Mouse (Mus musculus) cerebellum, adult 9-11 months (tissue): ENCODE measurements around the gene Cxcr6.
"Not testable (repeated sequence)": the region's sequence is repeated elsewhere in the genome, so short reads cannot be mapped to it uniquely, and the experiment has no call there.

ENCODE experiments used
- DNase-seq: peaks from one replicate; pipeline ENCODE4 v3.0.0; 2022

The Cxcr6 gene

GRCm38 (mm10) chr9:123806267-123806666 lies at the start of gene Cxcr6:
Cxcr6 (plus strand) TSS chr9:123806475.
- no peak for DNase-seq

DNA sequence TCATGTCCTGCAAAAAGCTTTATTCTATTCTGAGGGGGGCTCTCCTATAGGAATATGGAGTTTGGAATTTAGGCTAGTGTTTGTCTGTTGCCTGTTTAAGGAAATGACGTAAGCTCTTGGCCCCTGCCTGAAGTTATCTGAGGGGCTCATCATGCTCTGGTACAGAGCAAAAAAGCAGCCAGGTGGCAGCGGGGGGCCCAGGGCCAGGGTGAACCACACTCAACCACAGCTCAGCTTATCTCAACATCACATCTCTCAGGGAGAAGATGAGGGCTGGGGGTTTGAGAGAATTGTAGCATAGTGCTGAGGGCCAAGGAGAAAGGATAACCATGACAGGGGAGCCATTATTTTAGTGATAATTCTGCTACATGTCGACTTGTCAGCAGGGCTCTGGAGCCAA lies 49.5 kb upstream of the Cxcr6 start:
- DNase-seq = no peak

- DNase-seq = no peak
Observed at GRCm38 (mm10) chr9:123757326-123757725, 48.9 kb upstream of the Cxcr6 start.

- no peak for DNase-seq
Observed at GRCm38 (mm10) chr9:123758156-123758555, 48.1 kb upstream of the Cxcr6 start.

DNA sequence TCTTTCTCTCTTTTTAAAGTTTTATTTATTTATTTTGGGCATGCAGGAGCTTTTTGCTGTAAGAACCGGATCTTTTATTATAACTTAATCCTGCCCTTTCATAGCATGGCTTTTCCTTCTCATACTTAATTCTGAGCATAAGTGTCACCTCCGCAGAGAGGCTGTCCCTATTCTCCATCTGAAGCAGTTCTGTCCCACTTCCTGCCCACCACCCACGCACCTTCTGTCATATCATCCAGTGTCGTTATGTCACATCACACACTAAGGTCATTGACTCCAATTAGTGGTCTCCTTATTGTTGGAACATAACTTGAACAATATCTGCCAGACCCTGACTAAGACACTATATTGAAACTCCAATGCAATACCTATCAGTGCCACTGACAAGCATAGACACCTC lies 47.6 kb upstream of the Cxcr6 start:
- no peak for DNase-seq

GRCm38 (mm10) chr9:123760806-123761205 lies 45.5 kb upstream of the Cxcr6 start:
- no peak for DNase-seq

- no peak for DNase-seq
Observed at GRCm38 (mm10) chr9:123762886-123763285, 43.4 kb upstream of the Cxcr6 start.

- no peak for DNase-seq
Observed at GRCm38 (mm10) chr9:123763771-123764170, 42.5 kb upstream of the Cxcr6 start.

DNA sequence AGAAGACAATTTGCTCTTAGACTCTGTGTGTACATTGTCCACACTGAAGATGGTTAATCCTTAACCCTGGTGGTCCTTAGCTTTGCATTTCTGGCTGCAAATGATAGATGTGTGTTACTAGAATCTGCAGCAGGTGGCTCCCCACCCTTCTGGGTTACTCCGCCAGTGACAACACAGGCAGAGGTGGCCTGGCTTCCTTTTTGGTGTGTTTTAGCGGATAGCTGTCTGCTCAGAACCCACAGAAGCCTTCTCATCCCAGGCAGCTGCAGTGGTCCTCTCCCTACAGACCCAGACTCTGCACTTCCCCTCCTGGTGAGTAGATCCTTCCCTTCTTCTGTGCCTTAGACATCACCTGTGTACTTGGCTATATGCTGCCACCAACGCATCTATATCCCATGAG lies 39.3 kb upstream of the Cxcr6 start:
- DNase-seq = no peak

GRCm38 (mm10) chr9:123768443-123768842 lies 37.8 kb upstream of the Cxcr6 start:
- no peak for DNase-seq

DNA sequence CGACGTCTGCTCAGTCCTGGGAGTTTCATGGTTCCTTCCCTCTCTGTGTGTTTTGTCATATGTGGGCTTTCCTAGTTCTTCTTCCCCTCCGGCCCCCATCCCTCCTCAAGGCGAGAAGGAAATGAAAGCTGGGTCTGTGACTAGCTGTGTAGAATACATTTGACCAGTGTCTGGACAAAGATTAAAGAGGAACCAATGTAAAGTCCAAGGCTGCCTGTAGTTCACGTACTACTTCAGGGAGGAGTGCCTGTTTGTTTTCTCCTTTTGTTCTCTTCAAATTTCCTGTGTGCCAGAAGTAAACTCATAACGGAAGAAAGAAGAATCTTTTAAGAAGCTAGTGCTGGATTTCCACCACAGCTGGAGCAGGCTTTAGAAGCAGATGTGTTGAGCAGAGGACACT lies 36.7 kb upstream of the Cxcr6 start:
- no peak for DNase-seq

DNA sequence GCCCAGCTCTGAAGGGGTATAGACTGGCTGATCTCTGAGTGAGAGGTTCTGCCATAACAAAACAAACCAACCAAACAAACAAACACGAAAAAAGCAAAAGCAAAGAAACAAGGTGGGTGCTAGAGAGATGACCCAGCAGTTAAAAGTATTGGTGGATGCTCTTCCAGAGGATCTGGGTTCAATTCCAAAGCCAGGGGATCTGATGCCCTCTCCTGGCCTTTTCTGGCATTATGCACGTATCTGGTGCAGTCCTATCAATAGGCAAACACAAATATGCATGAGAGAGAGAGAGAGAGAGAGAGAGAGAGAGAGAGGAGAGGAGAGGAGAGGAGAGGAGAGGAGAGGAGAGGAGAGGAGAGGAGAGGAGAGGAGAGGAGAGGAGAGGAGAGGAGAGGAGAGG lies 33.0 kb upstream of the Cxcr6 start:
- DNase-seq = not testable (repeated sequence)

DNA sequence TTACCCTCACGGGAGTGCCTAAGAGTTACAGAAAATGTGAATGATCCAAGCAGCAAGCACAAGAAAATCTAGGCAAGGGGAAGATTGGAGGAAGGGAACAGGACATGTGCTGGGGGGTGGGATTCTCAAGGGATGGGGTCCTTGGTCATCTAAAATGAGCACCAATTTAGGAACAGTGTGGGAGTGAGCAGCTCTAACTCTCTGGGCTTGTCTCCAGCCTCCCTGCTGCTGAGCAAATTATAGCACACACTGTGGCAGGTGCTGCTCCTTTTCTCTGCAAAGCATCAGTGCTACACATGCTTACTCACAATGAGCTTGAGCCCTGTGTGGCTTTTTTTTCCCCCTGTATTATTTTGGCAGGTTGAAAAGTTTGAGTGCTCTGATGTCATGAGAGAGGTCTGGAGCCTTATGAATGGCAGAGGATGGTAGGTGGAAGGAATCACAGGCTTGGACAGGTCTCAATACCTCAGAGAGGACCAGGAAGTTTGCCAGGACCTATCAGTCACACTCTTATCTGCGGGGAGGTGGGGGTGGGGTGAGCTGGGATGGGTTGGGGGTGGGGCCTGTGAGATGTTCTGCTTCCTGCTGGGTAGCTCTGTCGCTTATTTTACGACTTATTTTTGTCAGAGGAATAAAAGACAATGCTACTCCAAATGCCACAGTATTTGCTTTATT lies 17.3 kb upstream of the Cxcr6 start:
- DNase-seq = no peak

DNA sequence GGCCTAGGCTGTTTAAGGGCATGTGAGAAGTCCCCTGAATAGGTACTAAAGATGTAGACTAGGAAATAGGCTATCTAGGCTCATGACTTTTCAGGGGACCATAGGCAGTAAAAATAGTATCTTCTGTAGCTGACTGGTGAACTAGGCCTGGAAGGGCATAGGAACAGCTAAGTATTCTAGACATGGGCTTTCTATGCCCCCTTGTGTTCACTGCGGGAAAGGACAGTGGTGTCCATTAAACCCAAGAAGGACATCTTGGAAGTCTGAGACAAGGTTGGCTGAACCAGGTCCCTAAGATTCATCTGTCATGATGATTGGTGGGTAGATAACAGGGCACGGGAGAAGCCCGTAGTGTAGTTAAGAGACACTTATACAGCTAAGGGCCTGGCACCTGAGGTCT lies 10.1 kb upstream of the Cxcr6 start:
- peak; percentile 17 for DNase-seq

DNA sequence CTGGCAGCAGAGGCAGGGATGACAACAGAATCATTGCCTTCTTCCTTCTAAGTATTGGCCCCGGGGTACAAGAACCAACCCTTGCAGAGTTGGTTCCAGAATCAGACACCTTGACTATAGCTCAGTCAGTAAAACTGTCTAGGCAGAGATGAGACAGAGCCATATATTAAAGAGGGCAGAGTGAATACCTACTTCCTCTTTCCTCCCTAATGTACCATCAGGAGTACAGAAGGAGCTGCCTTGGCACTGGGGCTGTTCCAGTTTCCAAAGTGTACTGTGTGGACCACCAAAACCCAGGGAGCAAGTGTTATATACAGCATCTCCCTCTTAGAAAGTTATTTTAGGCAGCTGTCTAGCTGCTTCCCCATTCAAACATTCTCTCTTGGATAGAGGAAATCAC lies 4.7 kb upstream of the Cxcr6 start:
- no peak for DNase-seq

DNA sequence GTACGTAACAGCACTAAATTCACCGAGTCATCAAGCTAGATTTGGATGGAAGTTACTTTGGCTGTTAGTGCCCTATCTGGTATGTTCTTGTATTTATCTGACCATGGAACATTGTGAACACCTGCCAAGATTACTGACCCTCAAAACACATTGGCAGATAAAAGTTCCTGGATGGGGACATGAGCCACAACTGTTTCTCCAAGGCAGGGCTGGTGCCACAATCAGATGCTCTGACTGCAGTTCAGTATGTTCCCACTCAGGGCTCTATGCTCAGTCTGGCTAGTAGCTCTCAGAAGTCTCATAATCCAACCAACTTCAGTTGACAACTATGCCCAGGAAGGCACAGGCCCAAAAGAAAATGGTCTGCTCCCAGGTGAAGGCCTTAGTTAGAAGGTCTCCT lies 3.9 kb upstream of the Cxcr6 start:
- no peak for DNase-seq

DNA sequence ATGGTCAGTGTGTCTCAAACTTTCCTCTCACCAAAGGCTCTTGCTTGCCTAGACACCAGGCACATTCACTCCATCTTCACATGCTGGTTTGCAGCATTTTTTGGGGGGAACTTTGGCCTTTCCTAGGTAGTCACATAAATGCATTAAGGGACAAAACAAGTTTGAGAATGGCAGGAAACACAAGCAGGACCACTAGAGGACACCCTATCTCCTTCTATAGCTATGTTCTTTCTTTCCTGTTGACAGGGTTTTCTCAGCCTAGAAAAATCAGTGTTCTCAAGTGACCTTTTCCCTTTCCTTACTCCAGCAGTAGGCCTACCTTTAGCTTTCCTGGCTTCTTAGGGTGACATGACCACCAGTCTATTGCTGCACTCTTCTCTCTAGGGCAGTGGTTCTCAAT lies 3.4 kb upstream of the Cxcr6 start:
- DNase-seq = no peak

DNA sequence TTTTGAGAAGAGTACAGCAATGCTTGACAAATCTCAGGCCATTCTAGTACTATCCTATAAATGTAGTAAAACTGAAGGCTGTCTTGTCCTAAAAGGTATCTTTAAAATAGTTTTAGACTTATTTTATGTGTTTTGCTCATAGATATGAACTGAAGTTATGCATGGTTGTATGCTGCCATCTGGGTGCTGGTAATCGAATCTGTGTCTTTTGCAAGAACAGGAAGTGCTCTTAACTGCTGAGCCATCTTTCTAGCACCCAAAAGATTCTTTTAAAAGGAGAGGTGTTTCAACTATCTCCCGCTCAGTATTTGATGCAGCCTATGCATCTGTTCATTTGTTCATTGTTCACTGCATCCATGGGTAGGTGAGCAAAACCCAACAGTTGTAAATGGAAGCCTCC lies 1.0 kb upstream of the Cxcr6 start:
- DNase-seq = no peak

GRCm38 (mm10) chr9:123808583-123808982 lies 2.3 kb downstream of the Cxcr6 start:
- DNase-seq = no peak

GRCm38 (mm10) chr9:123811831-123812230 lies 5.6 kb downstream of the Cxcr6 start:
- no peak for DNase-seq

DNA sequence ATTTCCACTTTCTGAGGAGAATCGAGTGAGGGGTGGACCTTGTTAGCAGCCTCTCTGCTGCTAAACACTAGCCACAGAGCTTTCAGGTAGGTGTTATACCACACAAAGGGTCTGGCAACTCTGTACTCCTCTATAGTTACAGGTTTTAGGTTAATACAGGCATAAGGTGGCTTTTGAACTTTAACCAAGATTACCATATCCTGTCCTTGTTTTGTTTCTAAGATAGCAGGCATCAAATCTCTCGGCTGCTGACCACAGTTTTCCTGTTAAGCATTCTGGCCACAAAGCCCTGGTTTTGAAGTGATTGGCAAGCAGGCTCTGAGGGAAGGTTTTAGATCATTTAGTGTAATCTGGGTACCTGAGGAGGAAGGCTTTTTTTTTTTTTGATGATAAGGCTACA lies 8.1 kb downstream of the Cxcr6 start:
- DNase-seq = no peak

DNA sequence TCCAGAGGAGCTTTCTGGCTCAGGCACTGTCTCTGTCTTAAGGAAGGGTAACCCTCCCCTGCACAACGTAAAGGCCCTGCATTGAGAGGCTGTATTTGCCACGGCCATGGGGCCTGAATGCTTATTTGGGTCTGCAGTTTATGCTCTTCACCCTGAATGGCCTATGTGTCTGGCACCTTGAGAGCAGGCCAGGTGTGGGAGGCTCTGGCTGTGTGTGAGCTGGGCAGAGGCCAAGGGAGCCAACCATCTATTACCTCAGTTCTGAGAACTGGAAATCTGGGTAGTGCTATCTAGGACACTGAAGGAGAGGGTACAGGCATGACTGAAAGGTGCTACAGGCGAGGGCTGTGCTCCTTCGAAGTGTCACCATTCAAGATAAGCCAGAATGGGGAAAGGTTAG lies 8.5 kb downstream of the Cxcr6 start:
- DNase-seq = peak; percentile 64

DNA sequence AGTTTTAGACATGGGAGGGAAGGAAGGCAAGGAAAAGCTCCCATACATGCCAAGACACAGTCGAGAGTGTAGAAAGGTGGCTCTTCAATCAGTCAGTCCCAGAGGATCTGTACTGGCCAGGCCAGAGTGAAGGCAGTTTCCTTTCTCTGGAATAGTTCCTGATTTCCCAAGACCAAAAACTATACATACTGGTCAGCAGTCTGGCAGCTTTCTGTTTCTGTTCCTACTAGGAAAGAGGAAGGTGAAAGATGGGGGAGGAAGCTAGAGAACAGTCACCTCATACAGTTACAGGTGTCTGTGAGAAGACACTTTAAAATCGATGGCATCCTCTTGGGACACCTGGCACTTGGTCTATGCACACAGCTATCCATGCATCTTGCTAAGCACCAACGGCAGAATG lies 9.2 kb downstream of the Cxcr6 start:
- DNase-seq = no peak

DNA sequence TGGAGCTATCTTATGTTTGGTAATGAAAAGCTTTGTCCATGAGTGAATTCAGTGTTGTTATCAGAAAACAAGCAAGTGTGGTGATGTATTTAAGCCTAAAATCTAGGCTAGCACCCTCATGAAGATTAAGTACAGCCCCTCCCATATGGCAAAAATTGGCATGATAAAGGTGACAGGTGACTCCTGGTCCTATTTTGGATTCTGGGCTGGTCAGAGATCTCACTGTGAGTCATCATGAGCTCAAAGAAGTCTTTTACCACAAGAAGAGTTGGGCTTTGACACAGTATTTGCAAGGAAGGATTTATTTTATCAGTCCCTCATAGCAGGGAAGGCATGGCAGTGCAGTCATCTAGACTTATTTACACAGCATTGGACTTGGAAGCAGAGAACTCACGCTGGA lies 9.7 kb downstream of the Cxcr6 start:
- peak; percentile 60 for DNase-seq

- no peak for DNase-seq
Observed at GRCm38 (mm10) chr9:123818601-123819000, 12.3 kb downstream of the Cxcr6 start.

GRCm38 (mm10) chr9:123826631-123827030 lies 20.4 kb downstream of the Cxcr6 start:
- no peak for DNase-seq
